Mouse (Mus musculus) lung, embryonic 14.5 days (tissue): Measurements from ENCODE around the gene Celf2. TPM values are rescaled to one million over a fixed set of nuclear protein-coding genes. Genes with fewer than 3 reads are reported as not detected.

Experiments used
- ATAC-seq: fragments of 200-750 bp; cut with Nextera tagmentation; 2 replicates; pipeline ENCODE4 v1.8.0; 2017; ENCODE audit warnings: mild to moderate bottlenecking, moderate TSS enrichment, moderate library complexity; ENCODE audit not compliant: insufficient read depth
- DNase-seq: peaks from one replicate; pipeline ENCODE4 v3.0.0-alpha.2; 2015
- H3K27ac ChIP-seq: fragments of 300-500 bp; sonication (generic); 2 replicates; pipeline ENCODE4 v1.5.1; 2014; ENCODE audit warnings: low read depth, mild to moderate bottlenecking, moderate library complexity
- H3K27me3 ChIP-seq: fragments of 300-500 bp; sonication (generic); 2 replicates; pipeline ENCODE4 v1.6.1; 2014; ENCODE audit warnings: low read length, control low read depth; ENCODE audit not compliant: insufficient read depth
- H3K36me3 ChIP-seq: fragments of 300-500 bp; sonication (generic); 2 replicates; pipeline ENCODE4 v1.6.1; 2014; ENCODE audit warnings: control low read depth; ENCODE audit not compliant: insufficient read depth
- H3K4me1 ChIP-seq: fragments of 300-500 bp; sonication (generic); 2 replicates; pipeline ENCODE4 v1.6.1; 2014; ENCODE audit warnings: antibody characterized with exemption, control low read depth; ENCODE audit not compliant: insufficient read depth
- H3K4me2 ChIP-seq: fragments of 300-500 bp; sonication (generic); 2 replicates; pipeline ENCODE4 v1.6.1; 2014; ENCODE audit warnings: mild to moderate bottlenecking
- H3K4me3 ChIP-seq: fragments of 300-500 bp; sonication (generic); 2 replicates; pipeline ENCODE4 v1.5.1; 2014; ENCODE audit warnings: low read depth, low read length
- H3K9ac ChIP-seq: fragments of 300-500 bp; sonication (generic); 2 replicates; pipeline ENCODE4 v1.6.1; 2014
- H3K9me3 ChIP-seq: fragments of 300-500 bp; sonication (generic); 2 replicates; pipeline ENCODE4 v1.6.1; 2016; ENCODE audit warnings: low read depth, low read length, control low read depth
- CTCF ChIP-seq: IDR thresholded peaks from 2 replicates; pipeline ENCODE4 v1.5.1; 2016; ENCODE audit warnings: antibody characterized with exemption, low read depth
- WGBS: fragments of 180-500 bp; shearing (Covaris S2); extraction: QIAGEN DNeasy Blood & Tissue Kit; methylation state at CpG from one replicate; pipeline ENCODE4 v1.1.7; 2014; 5-methylcytosine and 5-hydroxymethylcytosine counted together
- polyA plus RNA-seq: library from polyadenylated mRNA; unstranded; fragments of >200 nt; fragmentation: Nextera tagmentation; extraction: Ambion mirVana; gene quantifications from 2 replicates; pipeline ENCODE4 v1.2.1, GENCODE M21; 2014

The Celf2 gene
- polyA plus RNA-seq, 1 experiment from 2014 or later: 92.3 TPM

GRCm38 (mm10) chr2:6720753-6721459 is 788.5 kb downstream of the Celf2 start:
- Histone ChIP-seq H3K9me3 (no peaks in the 10 kb centered on the region), H3K9ac (peak overlapping the region; percentile 1; the same call in 1 of the 2 replicates)

GRCm38 (mm10) chr2:6718864-6719263 is 790.5 kb downstream of the Celf2 start:
- H3K4me2 ChIP-seq: no peak overlapping the region
- no peaks in the 10 kb centered on the region for H3K4me1 ChIP-seq
- ATAC-seq (no peak), DNase-seq (no peak)
- H3K4me3 ChIP-seq: no peak overlapping the region
- no peaks in the 10 kb centered on the region for H3K9me3 ChIP-seq
- H3K9ac ChIP-seq: no peak overlapping the region
- H3K27ac ChIP-seq: no peak overlapping the region
- H3K27me3 ChIP-seq: no peaks in the 10 kb centered on the region
- TF ChIP-seq CTCF: no peak
- no peaks in the 10 kb centered on the region for H3K36me3 ChIP-seq

More at GRCm38 (mm10) chr2:6720753-6721459, 788.5 kb downstream of the Celf2 start:
- H3K4me3 ChIP-seq: peak overlapping the region; percentile 17; the same call in 1 of the 2 replicates
- H3K27ac ChIP-seq: no peak overlapping the region
- TF ChIP-seq CTCF: no peak
- peak overlapping the region; percentile 57 for H3K4me2 ChIP-seq
- 38% methylated on average over 11 of the region's 11 CpGs for WGBS
- no peaks in the 10 kb centered on the region for H3K36me3 ChIP-seq
- no peaks in the 10 kb centered on the region for H3K27me3 ChIP-seq
- no peaks in the 10 kb centered on the region for H3K4me1 ChIP-seq
- ATAC-seq (peak; percentile 68), DNase-seq (peak; percentile 15)

GRCm38 (mm10) chr2:6717953-6718352 is 791.4 kb downstream of the Celf2 start:
- 62% methylated on average over 3 of the region's 3 CpGs for WGBS
- H3K9ac ChIP-seq: no peak overlapping the region
- H3K4me1 ChIP-seq: no peaks in the 10 kb centered on the region
- H3K9me3 ChIP-seq: no peaks in the 10 kb centered on the region
- H3K36me3 ChIP-seq: no peaks in the 10 kb centered on the region
- H3K4me3 ChIP-seq: no peak overlapping the region
- no peak overlapping the region for H3K4me2 ChIP-seq
- DNase-seq (no peak), ATAC-seq (no peak)
- TF ChIP-seq CTCF: no peak
- H3K27me3 ChIP-seq: no peaks in the 10 kb centered on the region
- H3K27ac ChIP-seq: no peak overlapping the region

- Histone ChIP-seq H3K27ac (no peak overlapping the region), H3K9me3 (no peaks in the 10 kb centered on the region), H3K9ac (no peak overlapping the region), H3K4me2 (no peak overlapping the region), H3K27me3 (no peaks in the 10 kb centered on the region), H3K4me1 (no peaks in the 10 kb centered on the region), H3K36me3 (no peaks in the 10 kb centered on the region), H3K4me3 (no peak overlapping the region)
- ATAC-seq: no peak
- DNase-seq: no peak
- TF ChIP-seq CTCF: no peak
- 89% methylated on average over 3 of the region's 3 CpGs for WGBS
Measured at GRCm38 (mm10) chr2:6715562-6715961, 793.8 kb downstream of the Celf2 start.

GRCm38 (mm10) chr2:6713529-6713928 is 795.8 kb downstream of the Celf2 start:
- Histone ChIP-seq H3K9me3 (no peaks in the 10 kb centered on the region), H3K4me3 (no peak overlapping the region), H3K27me3 (no peaks in the 10 kb centered on the region), H3K4me2 (no peak overlapping the region), H3K9ac (no peak overlapping the region), H3K4me1 (no peaks in the 10 kb centered on the region), H3K36me3 (no peaks in the 10 kb centered on the region), H3K27ac (no peak overlapping the region)
- TF ChIP-seq CTCF: no peak
- no peak for DNase-seq
- no peak for ATAC-seq
- 93% methylated on average over 6 of the region's 6 CpGs for WGBS

GRCm38 (mm10) chr2:6710687-6711430 is 798.5 kb downstream of the Celf2 start:
- WGBS: 78% methylated on average over 7 of the region's 7 CpGs
- Histone ChIP-seq H3K36me3 (no peaks in the 10 kb centered on the region), H3K27me3 (no peaks in the 10 kb centered on the region), H3K9ac (no peak overlapping the region), H3K4me1 (0 out of 2 replicates have a peak, but pooled peaks cover under 1% of the 10 kb centered on the region), H3K27ac (no peak overlapping the region), H3K4me3 (no peak overlapping the region), H3K4me2 (no peak overlapping the region), H3K9me3 (no peaks in the 10 kb centered on the region)
- ATAC-seq (no peak), DNase-seq (no peak)
- no peak for TF ChIP-seq CTCF

GRCm38 (mm10) chr2:6707959-6708519 is 801.3 kb downstream of the Celf2 start:
- H3K27ac ChIP-seq: no peak overlapping the region
- ATAC-seq: peak; percentile 49; the same call in 1 of the 2 replicates

More at GRCm38 (mm10) chr2:6707959-6708519, 801.3 kb downstream of the Celf2 start:
- Histone ChIP-seq H3K4me1 (0 out of 2 replicates have a peak, but pooled peaks cover 3% of the 10 kb centered on the region), H3K27me3 (no peaks in the 10 kb centered on the region), H3K4me3 (no peak overlapping the region), H3K4me2 (no peak overlapping the region), H3K9me3 (no peaks in the 10 kb centered on the region), H3K9ac (no peak overlapping the region), H3K36me3 (no peaks in the 10 kb centered on the region)
- no peak for TF ChIP-seq CTCF
- DNase-seq: peak; percentile 39
- WGBS: 23% methylated on average over 5 of the region's 5 CpGs
